Mouse (Mus musculus) myocyte (in vitro differentiated cells): ENCODE measurements around the gene Rab26.

Experiments used
- CEBPB ChIP-seq: IDR thresholded peaks from 2 replicates; pipeline ENCODE4 v1.6.1; 2011; ENCODE audit warnings: mild to moderate bottlenecking, moderate library complexity; ENCODE audit not compliant: poor library complexity, insufficient read depth, severe bottlenecking
- E2F4 ChIP-seq: IDR thresholded peaks from one replicate; pipeline ENCODE4 v1.6.1; 2011; ENCODE audit warnings: mild to moderate bottlenecking, control low read depth, moderate library complexity; ENCODE audit not compliant: insufficient read depth
- POLR2A ChIP-seq: IDR thresholded peaks from one replicate; pipeline ENCODE4 v1.6.1; 2011; ENCODE audit warnings: low read depth, mild to moderate bottlenecking, control low read depth, moderate library complexity; ENCODE audit not compliant: insufficient read length
- TCF3 ChIP-seq: IDR thresholded peaks from one replicate; pipeline ENCODE4 v1.6.1; 2011; ENCODE audit warnings: low read depth, control low read depth; ENCODE audit not compliant: insufficient read length
- USF1 ChIP-seq: IDR thresholded peaks from one replicate; pipeline ENCODE4 v1.6.1; 2011; ENCODE audit warnings: low read depth, mild to moderate bottlenecking, control low read depth, moderate library complexity

DNA sequence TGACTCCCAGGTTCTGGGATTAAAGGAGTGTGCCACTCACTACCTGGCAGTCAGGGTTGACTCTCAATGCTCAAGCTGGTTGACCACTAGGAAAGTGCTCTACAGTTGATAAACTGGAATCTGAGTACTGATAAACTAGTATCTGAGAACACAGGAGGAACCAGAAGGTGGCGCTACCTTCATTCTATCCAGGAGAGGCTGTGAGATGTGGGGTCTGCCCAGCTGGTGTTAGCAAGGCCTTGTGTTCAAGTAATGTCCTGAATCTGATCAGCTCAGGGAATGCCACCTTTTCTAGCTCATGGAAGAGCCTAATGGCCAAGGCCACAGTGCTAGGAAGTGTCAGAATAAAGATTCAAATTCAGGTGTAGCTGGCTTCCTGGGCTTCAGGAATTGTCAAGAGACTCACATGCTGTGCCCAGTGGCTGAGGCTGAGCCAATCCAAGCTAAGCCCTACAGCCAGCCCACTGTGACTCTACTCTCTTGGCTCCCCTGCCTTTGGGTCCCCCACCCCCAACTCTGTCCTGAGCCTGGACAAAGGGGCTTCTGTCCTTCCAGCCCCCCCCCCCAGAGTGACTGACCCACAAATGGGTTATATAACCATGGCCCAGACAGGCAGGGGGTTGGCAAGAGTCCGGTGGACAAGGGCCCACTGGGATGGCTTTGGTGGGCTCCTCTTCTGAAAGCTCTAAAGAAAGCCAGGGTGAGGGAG lies 39.2 kb downstream of the Rab26 start:
- TF ChIP-seq POLR2A = no peak
- TF ChIP-seq TCF3 = no peak
- no peak for TF ChIP-seq USF1
- TF ChIP-seq CEBPB = no peak
- TF ChIP-seq E2F4 = no peak
